Mouse (Mus musculus): ENCODE measurements around the gene Cpne8. TPM values are rescaled to one million over a fixed set of nuclear protein-coding genes. Genes with fewer than 3 reads are reported as not detected.

Gene Cpne8
- 10 to 100 TPM; 10.0 to 10.5 TPM for total RNA-seq (2021)
- long read RNA-seq, experiment 1, transcript Cpne8-202 (20 exons, 3,366 nt), result major isoform, 6 of 8 reads
- long read RNA-seq, experiment 1, partial matches to known transcripts, result 0 of 8 reads
- long read RNA-seq, experiment 1, other reads (novel, unspliced or antisense), result 0 of 8 reads
- long read RNA-seq, experiment 2, transcript Cpne8-202 (20 exons, 3,366 nt), result major isoform, 11 of 13 reads
- long read RNA-seq, experiment 2, partial matches to known transcripts, result 0 of 13 reads
- long read RNA-seq, experiment 2, other reads (novel, unspliced or antisense), result 0 of 13 reads

- intact Hi-C loops (cut with DNase I), result loop anchor here (5.0 kb wide), 2 partner anchors 82 to 163 kb away; no protein-coding TSS in a partner anchor
- DNase-seq, result peak; percentile 76 to 84
These were observed at the start of gene Cpne8 for GRCm38 (mm10) chr15:90678985-90679759. Gene Cpne8, minus strand, starts transcription at chr15:90679432.

GRCm38 (mm10) chr15:90717717-90718116, 38.5 kb upstream of the Cpne8 start:
- DNase-seq, result no peak
- intact Hi-C loops (cut with DNase I), result no loop called here

GRCm38 (mm10) chr15:90709296-90709695, 30.1 kb upstream of the Cpne8 start:
- intact Hi-C loops (cut with DNase I), result no loop called here
- no peak for DNase-seq

GRCm38 (mm10) chr15:90704314-90704713, 25.1 kb upstream of the Cpne8 start:
- no peak for DNase-seq
- intact Hi-C loops (cut with DNase I), result no loop called here

GRCm38 (mm10) chr15:90703502-90704232, 24.4 kb upstream of the Cpne8 start:
- no peak for DNase-seq
- intact Hi-C loops (cut with DNase I), result no loop called here

GRCm38 (mm10) chr15:90686770-90687169, 7.5 kb upstream of the Cpne8 start:
- intact Hi-C loops (cut with DNase I), result no loop called here
- no peak for DNase-seq

- DNase-seq, result peak; percentile 78 to 79
- intact Hi-C loops (cut with DNase I), result loop anchor here (5.0 kb wide), 4 partner anchors 73 to 428 kb away; no protein-coding TSS in a partner anchor
These were observed 738 bp upstream of the Cpne8 start for GRCm38 (mm10) chr15:90679760-90680579.

- DNase-seq, result peak; percentile 40 to 45
- intact Hi-C loops (cut with DNase I), result loop anchor here (5.0 kb wide), 2 partner anchors 81 to 164 kb away; no protein-coding TSS in a partner anchor
These were observed 744 bp downstream of the Cpne8 start for GRCm38 (mm10) chr15:90678488-90678887.

GRCm38 (mm10) chr15:90669494-90669893, 9.7 kb downstream of the Cpne8 start:
- intact Hi-C loops (cut with DNase I), result no loop called here
- DNase-seq, result no peak

- no peak for DNase-seq
- intact Hi-C loops (cut with DNase I), result no loop called here
These were observed 12.3 kb downstream of the Cpne8 start for GRCm38 (mm10) chr15:90666893-90667292.

- DNase-seq, result no peak
- intact Hi-C loops (cut with DNase I), result no loop called here
These were observed 14.6 kb downstream of the Cpne8 start for GRCm38 (mm10) chr15:90664615-90665014.

GRCm38 (mm10) chr15:90663631-90664030, 15.6 kb downstream of the Cpne8 start:
- intact Hi-C loops (cut with DNase I), result no loop called here
- no peak for DNase-seq

- intact Hi-C loops (cut with DNase I), result no loop called here
- DNase-seq, result no peak
These were observed 18.5 kb downstream of the Cpne8 start for GRCm38 (mm10) chr15:90660723-90661122.

GRCm38 (mm10) chr15:90658053-90658452, 21.2 kb downstream of the Cpne8 start:
- DNase-seq, result no peak
- intact Hi-C loops (cut with DNase I), result no loop called here

- intact Hi-C loops (cut with DNase I), result no loop called here
- DNase-seq, result no peak
These were observed 22.7 kb downstream of the Cpne8 start for GRCm38 (mm10) chr15:90656521-90656920.

GRCm38 (mm10) chr15:90647011-90647577, 32.1 kb downstream of the Cpne8 start:
- intact Hi-C loops (cut with DNase I), result no loop called here

GRCm38 (mm10) chr15:90646326-90646725, 32.9 kb downstream of the Cpne8 start:
- intact Hi-C loops (cut with DNase I), result no loop called here
- DNase-seq, result no peak

More at GRCm38 (mm10) chr15:90647011-90647577, 32.1 kb downstream of the Cpne8 start:
- DNase-seq, result no peak

- intact Hi-C loops (cut with DNase I), result no loop called here
- DNase-seq, result no peak
These were observed 33.4 kb downstream of the Cpne8 start for GRCm38 (mm10) chr15:90645828-90646227.

GRCm38 (mm10) chr15:90624201-90624600, 55.0 kb downstream of the Cpne8 start:
- intact Hi-C loops (cut with DNase I), result no loop called here
- no peak for DNase-seq

- intact Hi-C loops (cut with DNase I), result no loop called here
- DNase-seq, result no peak
These were observed 57.2 kb downstream of the Cpne8 start for GRCm38 (mm10) chr15:90622005-90622404.
